ENCODE assay signal across 8 mouse cellular contexts in genomic region chr7:79792635-79793421, GRCm38 (mm10). TPM values are rescaled to one million over a fixed set of nuclear protein-coding genes. Genes with fewer than 3 reads are reported as not detected.
A peak's percentile ranks its signal among the peaks of the same experiment; 100 is the strongest.
DNase-seq lines count a peak whose midpoint lies in the region; ATAC-seq and TF ChIP-seq lines count a peak whose summit lies in the region.

No protein-coding gene starts in this region.

- H3K4me2 ChIP-seq in heart, embryonic 15.5 days = peak overlapping the region; percentile 80
- peak overlapping the region; percentile 54 for H3K4me2 ChIP-seq in midbrain, embryonic 11.5 days

- no peak for DNase-seq in frontal cortex, postnatal 14 days (ENCODE audit: low spot score in 2 of 2)
- peak; percentile 53 to 72 for DNase-seq in kidney, postnatal 4 days
- DNase-seq in midbrain, embryonic 11.5 days (ENCODE audit: low spot score, missing footprints) = peak; percentile 96
- DNase-seq in thymus, postnatal 14 days = peak; percentile 56

- H3K27me3 ChIP-seq in C2C12 (ENCODE audit: control insufficient read depth, insufficient read depth, insufficient read length) = peaks cover 37% of the 10 kb centered on the region
- H3K27me3 ChIP-seq in heart, embryonic 15.5 days = peaks cover 71% of the 10 kb centered on the region
- H3K27me3 ChIP-seq in midbrain, embryonic 11.5 days (ENCODE audit: control insufficient read depth, insufficient read depth, low read length) = peaks cover 36% of the 10 kb centered on the region

- no peaks in the 10 kb centered on the region for H3K36me3 ChIP-seq in C2C12 (ENCODE audit: control insufficient read depth, insufficient read depth)
- H3K36me3 ChIP-seq in heart, embryonic 15.5 days = no peaks in the 10 kb centered on the region
- H3K36me3 ChIP-seq in midbrain, embryonic 11.5 days (ENCODE audit: control insufficient read depth, insufficient read depth, low read length) = no peaks in the 10 kb centered on the region

- peak; percentile 69 for TF ChIP-seq CTCF in C2C12 (IDR thresholded peaks at IDR 0.05; ENCODE audit: control insufficient read depth, insufficient read depth, insufficient read length)
- TF ChIP-seq CTCF in cortical plate, adult 2 months (IDR thresholded peaks at IDR 0.05; ENCODE audit: extremely low read depth, insufficient read depth, low read length) = peak; percentile 47

- no peaks in the 10 kb centered on the region for H3K79me3 ChIP-seq in C2C12 (ENCODE audit: low read depth)

- no peak overlapping the region for H3K27ac ChIP-seq in cortical plate, adult 2 months (ENCODE audit: insufficient read depth, low read length)
- H3K27ac ChIP-seq in heart, embryonic 15.5 days = no peak overlapping the region
- no peak overlapping the region for H3K27ac ChIP-seq in midbrain, embryonic 11.5 days (ENCODE audit: low read depth, low read length)

- peak; percentile 16; the same call in 1 of the 2 replicates for ATAC-seq in frontal cortex, adult (ENCODE audit: low TSS enrichment)
- peak; percentile 50; the same call in 1 of the 2 replicates for ATAC-seq in heart, embryonic 15.5 days (replicated peaks; ENCODE audit: insufficient number of reproducible peaks, insufficient read depth, low FRiP score, low read depth)
- peak; percentile 49 for ATAC-seq in midbrain, embryonic 11.5 days (ENCODE audit: low FRiP score)

- no peak overlapping the region for H3K4me3 ChIP-seq in C2C12 (ENCODE audit: insufficient read depth, poor library complexity, severe bottlenecking)
- H3K4me3 ChIP-seq in cortical plate, adult 2 months (ENCODE audit: insufficient read depth, low read length) = peak overlapping the region; percentile 9
- peak overlapping the region; percentile 48 for H3K4me3 ChIP-seq in heart, embryonic 15.5 days
- peak overlapping the region; percentile 34 for H3K4me3 ChIP-seq in midbrain, embryonic 11.5 days (ENCODE audit: low read depth, low read length)

- H3K9me3 ChIP-seq in heart, embryonic 15.5 days (replicated peaks) = no peaks in the 10 kb centered on the region
- no peaks in the 10 kb centered on the region for H3K9me3 ChIP-seq in midbrain, embryonic 11.5 days (ENCODE audit: control insufficient read depth, low read length)

- no peak overlapping the region for H3ac ChIP-seq in C2C12 (ENCODE audit: control insufficient read depth, insufficient read length, low read depth)

- peak overlapping the region; percentile 46 for H3K9ac ChIP-seq in heart, embryonic 15.5 days
- peak overlapping the region; percentile 33 for H3K9ac ChIP-seq in midbrain, embryonic 11.5 days (ENCODE audit: low read length)

- TF ChIP-seq POLR2A in cortical plate, adult 2 months (IDR thresholded peaks at IDR 0.05; ENCODE audit: extremely low read depth, insufficient read depth, low read length) = no peak

- no peaks in the 10 kb centered on the region for H3K4me1 ChIP-seq in cortical plate, adult 2 months (ENCODE audit: control insufficient read depth, insufficient read depth, low read length)
- H3K4me1 ChIP-seq in heart, embryonic 15.5 days (replicated peaks) = peaks cover 16% of the 10 kb centered on the region
- peaks cover 7% of the 10 kb centered on the region for H3K4me1 ChIP-seq in midbrain, embryonic 11.5 days (ENCODE audit: control insufficient read depth, insufficient read depth, low read length)

- no peaks in the 10 kb centered on the region for H3K79me2 ChIP-seq in C2C12 (ENCODE audit: control insufficient read depth, insufficient read depth)

- 1% methylated on average over 80 of the region's 80 CpGs for WGBS in heart, embryonic 15.5 days
- WGBS in midbrain, embryonic 11.5 days = 1% methylated on average over 80 of the region's 80 CpGs

TF ChIP-seq in C2C12, 6 proteins besides CTCF, POLR2A, EP300 and RAD21:
- TF ChIP-seq CEBPB (IDR thresholded peaks at IDR 0.05; ENCODE audit: low read depth) (no peak), FOSL1 (IDR thresholded peaks at IDR 0.05; ENCODE audit: insufficient read depth, low read length, poor library complexity, severe bottlenecking) (no peak), MYOD1 (IDR thresholded peaks at IDR 0.05; ENCODE audit: control insufficient read depth, insufficient read length, low read depth) (no peak), USF1 (IDR thresholded peaks at IDR 0.05; ENCODE audit: low read depth) (no peak), MYOG (IDR thresholded peaks at IDR 0.05; ENCODE audit: control insufficient read depth, extremely low read depth, insufficient read length) (no peak), MAX (IDR thresholded peaks at IDR 0.05) (no peak)

RNA-seq across cellular contexts. Expression of gene Mesp1, which starts 0.8 kb away (rescaled TPM):
- polyA plus RNA-seq in C2C12 (2012; fragmentation: generic; extraction: Trizol) = 0.02 TPM
- 0.08 and 0.19 TPM in 2 replicates for polyA plus RNA-seq in cortical plate, adult 2 months (2012; rRNA removed)
- 0.14 TPM in 1 of 2 replicates, not detected in the other for polyA plus RNA-seq in heart, embryonic 15.5 days (2015; fragmentation: Nextera tagmentation; extraction: Ambion mirVana)
- polyA plus RNA-seq in midbrain, embryonic 11.5 days (2014; fragmentation: Nextera tagmentation; extraction: Ambion mirVana) = not detected in 2 replicates

RNA-seq across cellular contexts. Expression of gene Mesp2, which starts 17.7 kb away (rescaled TPM):
- 0.07 TPM for polyA plus RNA-seq in C2C12 (2012; fragmentation: generic; extraction: Trizol)
- polyA plus RNA-seq in cortical plate, adult 2 months (2012; rRNA removed) = 0.91 and 0.98 TPM in 2 replicates
- 0.20 and 0.23 TPM in 2 replicates for polyA plus RNA-seq in heart, embryonic 15.5 days (2015; fragmentation: Nextera tagmentation; extraction: Ambion mirVana)
- polyA plus RNA-seq in midbrain, embryonic 11.5 days (2014; fragmentation: Nextera tagmentation; extraction: Ambion mirVana) = 0.40 TPM in 2 replicates

RNA-seq across cellular contexts. Expression of gene Wdr93, which starts 49.9 kb away (rescaled TPM):
- 0.04 TPM for polyA plus RNA-seq in C2C12 (2012; fragmentation: generic; extraction: Trizol)
- polyA plus RNA-seq in cortical plate, adult 2 months (2012; rRNA removed) = 0.15 and 0.48 TPM in 2 replicates
- polyA plus RNA-seq in heart, embryonic 15.5 days (2015; fragmentation: Nextera tagmentation; extraction: Ambion mirVana) = 0.27 and 0.33 TPM in 2 replicates
- 0.33 and 0.39 TPM in 2 replicates for polyA plus RNA-seq in midbrain, embryonic 11.5 days (2014; fragmentation: Nextera tagmentation; extraction: Ambion mirVana)

RNA-seq across cellular contexts. Expression of gene Pex11a, which starts 49.9 kb away (rescaled TPM):
- polyA plus RNA-seq in C2C12 (2012; fragmentation: generic; extraction: Trizol) = 2.2 TPM
- polyA plus RNA-seq in cortical plate, adult 2 months (2012; rRNA removed) = 11.4 and 12.4 TPM in 2 replicates
- polyA plus RNA-seq in heart, embryonic 15.5 days (2015; fragmentation: Nextera tagmentation; extraction: Ambion mirVana) = 5.9 and 8.6 TPM in 2 replicates
- 8.4 TPM in 2 replicates for polyA plus RNA-seq in midbrain, embryonic 11.5 days (2014; fragmentation: Nextera tagmentation; extraction: Ambion mirVana)

Comparison
In these comparisons a context has a peak if more than half of its experiments do, and no peak if none do; other contexts are left out.
1. DNase-seq: peak in kidney, postnatal 4 days (2 of 2), midbrain, embryonic 11.5 days (single experiment) and thymus, postnatal 14 days (single experiment); none in frontal cortex, postnatal 14 days (0 of 2).
2. Peak in every context shown above with its lines, with median percentiles within 50 percentile points of each other: ATAC-seq.